Comparison of ENCODE assay signal across 8 mouse cellular contexts in the genomic region with DNA sequence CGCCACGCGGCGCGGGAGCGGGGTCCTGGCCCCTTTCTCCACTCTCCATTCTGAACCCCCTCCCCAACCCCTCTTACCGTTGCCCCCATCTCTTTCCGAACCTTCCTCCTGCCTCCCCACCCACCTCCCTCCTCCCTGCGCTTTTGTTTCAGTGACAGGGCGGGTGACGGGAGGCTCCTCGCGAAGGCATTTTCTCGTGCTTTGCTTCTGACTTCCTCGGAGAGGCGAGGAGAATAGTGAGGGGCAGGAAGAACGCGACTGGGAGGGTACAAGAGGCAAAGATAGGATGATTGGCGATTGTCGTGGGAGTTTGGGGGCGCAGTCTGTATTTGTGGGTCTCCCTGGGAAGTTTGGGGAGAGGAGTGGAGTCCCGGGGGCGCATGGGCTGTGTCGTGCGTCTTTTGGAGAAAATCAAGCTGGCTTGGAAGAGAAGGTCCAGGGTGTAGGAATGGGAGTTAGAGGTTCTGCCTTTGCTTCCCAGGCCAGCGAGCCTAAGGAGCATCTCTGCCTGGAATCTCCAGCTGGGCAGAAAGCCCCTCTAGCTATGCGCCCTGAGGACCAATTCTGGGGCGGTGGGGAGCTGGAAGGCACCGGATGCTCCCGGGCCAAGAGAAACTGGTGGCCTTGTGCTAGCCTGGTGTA. TPM values are rescaled to one million over a fixed set of nuclear protein-coding genes. Genes with fewer than 3 reads are reported as not detected.
A peak's percentile ranks its signal among the peaks of the same experiment; 100 is the strongest.
DNase-seq lines count a peak whose midpoint lies in the region; ATAC-seq and TF ChIP-seq lines count a peak whose summit lies in the region.

No protein-coding gene starts in this region.

- TF ChIP-seq CTCF in G1E (IDR thresholded peaks at IDR 0.05; ENCODE audit: low read depth, low read length) = no peak
- no peak for TF ChIP-seq CTCF in heart, postnatal 0 days (IDR thresholded peaks at IDR 0.05; ENCODE audit: low read depth)

- no peaks in the 10 kb centered on the region for H3K36me3 ChIP-seq in kidney, embryonic 16.5 days (ENCODE audit: insufficient read depth, low read length)
- no peaks in the 10 kb centered on the region for H3K36me3 ChIP-seq in G1E (replicated peaks)
- H3K36me3 ChIP-seq in heart, postnatal 0 days (replicated peaks; ENCODE audit: control insufficient read depth, insufficient read depth, low read length) = no peaks in the 10 kb centered on the region
- no peaks in the 10 kb centered on the region for H3K36me3 ChIP-seq in liver, embryonic 11.5 days (ENCODE audit: control insufficient read depth, insufficient read depth, low read length)
- H3K36me3 ChIP-seq in neural tube, embryonic 13.5 days = no peaks in the 10 kb centered on the region

- under 1% methylated on average over 30 of the region's 30 CpGs for WGBS in kidney, embryonic 16.5 days
- under 1% methylated on average over 30 of the region's 30 CpGs for WGBS in heart, postnatal 0 days
- WGBS in liver, embryonic 11.5 days = under 1% methylated on average over 30 of the region's 30 CpGs
- WGBS in neural tube, embryonic 13.5 days = under 1% methylated on average over 30 of the region's 30 CpGs

- H3K4me1 ChIP-seq in kidney, embryonic 16.5 days (ENCODE audit: insufficient read depth, low read length) = peaks cover 18% of the 10 kb centered on the region
- H3K4me1 ChIP-seq in G1E (ENCODE audit: insufficient read depth, low read depth, low read length) = no peaks in the 10 kb centered on the region
- no peaks in the 10 kb centered on the region for H3K4me1 ChIP-seq in heart, postnatal 0 days (ENCODE audit: control insufficient read depth, insufficient read depth)
- 0 out of 2 replicates have a peak, but pooled peaks cover 3% of the 10 kb centered on the region for H3K4me1 ChIP-seq in liver, embryonic 11.5 days (replicated peaks; ENCODE audit: control insufficient read depth, insufficient read depth, low read length)
- H3K4me1 ChIP-seq in neural tube, embryonic 13.5 days (replicated peaks) = peaks cover 56% of the 10 kb centered on the region

- peaks cover 25% of the 10 kb centered on the region for H3K27me3 ChIP-seq in kidney, embryonic 16.5 days (ENCODE audit: insufficient read depth, low read length)
- no peaks in the 10 kb centered on the region for H3K27me3 ChIP-seq in G1E (ENCODE audit: insufficient read depth, low read length)
- H3K27me3 ChIP-seq in heart, postnatal 0 days (ENCODE audit: control insufficient read depth, insufficient read depth, low read length) = peaks cover 50% of the 10 kb centered on the region
- H3K27me3 ChIP-seq in liver, embryonic 11.5 days (replicated peaks; ENCODE audit: control insufficient read depth, insufficient read depth, low read length) = peaks cover 30% of the 10 kb centered on the region
- no peaks in the 10 kb centered on the region for H3K27me3 ChIP-seq in neural tube, embryonic 13.5 days

- peak overlapping the region; percentile 96 for H3K4me2 ChIP-seq in kidney, embryonic 16.5 days (replicated peaks; ENCODE audit: low read depth, low read length)
- peak overlapping the region; percentile 97 for H3K4me2 ChIP-seq in heart, postnatal 0 days (ENCODE audit: low read depth, low read length)
- H3K4me2 ChIP-seq in liver, embryonic 11.5 days = peak overlapping the region; percentile 89
- H3K4me2 ChIP-seq in neural tube, embryonic 13.5 days = peak overlapping the region; percentile 89

- peak overlapping the region; percentile 86; the same call in 1 of the 2 replicates for H3K9ac ChIP-seq in kidney, embryonic 16.5 days (replicated peaks; ENCODE audit: low read length)
- peak overlapping the region; percentile 74; the same call in 1 of the 2 replicates for H3K9ac ChIP-seq in heart, postnatal 0 days (replicated peaks; ENCODE audit: low read depth, low read length)
- H3K9ac ChIP-seq in liver, embryonic 11.5 days (ENCODE audit: low read depth, low read length) = no peak overlapping the region
- H3K9ac ChIP-seq in neural tube, embryonic 13.5 days = peak overlapping the region; percentile 93

- H3K9me3 ChIP-seq in kidney, embryonic 16.5 days (ENCODE audit: low read length) = no peaks in the 10 kb centered on the region
- H3K9me3 ChIP-seq in G1E (replicated peaks) = peaks cover 65% of the 10 kb centered on the region
- H3K9me3 ChIP-seq in heart, postnatal 0 days (replicated peaks; ENCODE audit: control insufficient read depth, low read length) = no peaks in the 10 kb centered on the region
- no peaks in the 10 kb centered on the region for H3K9me3 ChIP-seq in liver, embryonic 11.5 days (ENCODE audit: control insufficient read depth, low read length)
- no peaks in the 10 kb centered on the region for H3K9me3 ChIP-seq in neural tube, embryonic 13.5 days

- no peak for DNase-seq in kidney, adult 9 months
- DNase-seq in G1E (ENCODE audit: low spot score) = no peak
- peak; percentile 20 for DNase-seq in embryo, embryonic 10.5 days (ENCODE audit: low spot score)
- no peak for DNase-seq in heart, postnatal 0 days (ENCODE audit: low spot score)
- DNase-seq in liver, embryonic 11.5 days (ENCODE audit: low spot score) = no peak
- no peak for DNase-seq in urinary bladder, postnatal 25 days (ENCODE audit: low spot score)

- TF ChIP-seq EP300 in heart, postnatal 0 days (IDR thresholded peaks at IDR 0.05; ENCODE audit: low read depth) = no peak

- no peak overlapping the region for H3K27ac ChIP-seq in kidney, embryonic 16.5 days (ENCODE audit: low read length)
- peak overlapping the region; percentile 65; the same call in 1 of the 2 replicates for H3K27ac ChIP-seq in heart, postnatal 0 days (ENCODE audit: low read depth)
- H3K27ac ChIP-seq in liver, embryonic 11.5 days (ENCODE audit: low read depth, low read length) = no peak overlapping the region
- peak overlapping the region; percentile 98 for H3K27ac ChIP-seq in neural tube, embryonic 13.5 days (replicated peaks)

- H3K4me3 ChIP-seq in kidney, embryonic 16.5 days (ENCODE audit: low read length) = peak overlapping the region; percentile 68
- peak overlapping the region; percentile 48; the same call in 1 of the 2 replicates for H3K4me3 ChIP-seq in G1E (ENCODE audit: low read depth, low read length)
- H3K4me3 ChIP-seq in heart, postnatal 0 days (ENCODE audit: low read depth, low read length) = peak overlapping the region; percentile 74
- H3K4me3 ChIP-seq in liver, embryonic 11.5 days (ENCODE audit: low read depth, low read length) = peak overlapping the region; percentile 73
- peak overlapping the region; percentile 83 for H3K4me3 ChIP-seq in neural tube, embryonic 13.5 days

- no peak; the same call in 1 of the 2 replicates for ATAC-seq in kidney, embryonic 16.5 days (ENCODE audit: low FRiP score, low TSS enrichment)
- ATAC-seq in G1E (ENCODE audit: extremely low read depth, insufficient number of reproducible peaks, low FRiP score, poor library complexity, severe bottlenecking) = no peak
- ATAC-seq in heart, postnatal 0 days (ENCODE audit: insufficient read depth, low read depth) = no peak
- no peak; the same call in 1 of the 2 replicates for ATAC-seq in liver, embryonic 11.5 days (replicated peaks; ENCODE audit: low FRiP score)
- ATAC-seq in neural tube, embryonic 13.5 days (ENCODE audit: low read depth) = peak; percentile 17

RNA-seq across cellular contexts. Expression of a gene that starts 0.7 kb away (rescaled TPM):
- polyA plus RNA-seq in kidney, embryonic 16.5 days (2015; fragmentation: Nextera tagmentation; extraction: Ambion mirVana) = 0.34 and 0.45 TPM in 2 replicates
- not detected in 2 replicates for total RNA-seq in G1E (2014; fragmentation: Nextera tagmentation)
- total RNA-seq in G1E (2017) = 0.11 and 0.12 TPM in 2 replicates
- polyA plus RNA-seq in G1E (2012) = not detected in 2 replicates
- 1.3 and 5.6 TPM in 2 replicates for total RNA-seq in heart, postnatal 0 days (2014; rRNA removed; ENCODE audit: low replicate concordance)
- 0.63 and 0.65 TPM in 2 replicates for polyA plus RNA-seq in heart, postnatal 0 days (2015; fragmentation: Nextera tagmentation; extraction: Ambion mirVana)
- polyA plus RNA-seq in liver, embryonic 11.5 days (2014; fragmentation: Nextera tagmentation; extraction: Ambion mirVana) = 0.66 and 0.93 TPM in 2 replicates
- polyA plus RNA-seq in neural tube, embryonic 13.5 days (2015; fragmentation: Nextera tagmentation; extraction: Ambion mirVana) = 10.9 and 13.9 TPM in 2 replicates

Comparison
In these comparisons a context has a peak if more than half of its experiments do, and no peak if none do; other contexts are left out.
1. H3K27ac ChIP-seq: peak in heart, postnatal 0 days (single experiment) and neural tube, embryonic 13.5 days (single experiment); none in kidney, embryonic 16.5 days (single experiment) and liver, embryonic 11.5 days (single experiment).
2. Peak in every context shown above with its lines, with median percentiles within 50 percentile points of each other: H3K4me2 ChIP-seq and H3K4me3 ChIP-seq.